Mouse (Mus musculus): ENCODE data around the gene Cnst. TPM values are rescaled to one million over a fixed set of nuclear protein-coding genes. Genes with fewer than 3 reads are reported as not detected.

Gene Cnst
- polyA plus RNA-seq, 1 experiment from 2014 or later, result 25.0 TPM

- Histone ChIP-seq H3K4me2 (replicated peaks) (no peak overlapping the region), H3K4me3 (no peak overlapping the region), H3K4me1 (no peaks in the 10 kb centered on the region), H3K9me3 (no peaks in the 10 kb centered on the region), H3K9ac (no peak overlapping the region), H3K36me3 (peaks cover 14% of the 10 kb centered on the region), H3K27me3 (no peaks in the 10 kb centered on the region), H3K27ac (no peak overlapping the region)
- WGBS, result 85% methylated on average over 9 of the region's 9 CpGs
- ATAC-seq (ENCODE audit: insufficient number of reproducible peaks, insufficient read depth, low FRiP score, low TSS enrichment), result no peak
Observed at GRCm38 (mm10) chr1:179606004-179606723, 60.0 kb downstream of the Cnst start.

GRCm38 (mm10) chr1:179608521-179608920 lies 62.4 kb downstream of the Cnst start:
- no peaks in the 10 kb centered on the region for H3K27me3 ChIP-seq
- no peak overlapping the region for H3K4me2 ChIP-seq (replicated peaks)
- WGBS, result 92% methylated on average over 8 of the region's 8 CpGs
- H3K4me1 ChIP-seq, result no peaks in the 10 kb centered on the region
- H3K9ac ChIP-seq, result no peak overlapping the region
- H3K36me3 ChIP-seq, result peaks cover 17% of the 10 kb centered on the region
- no peak overlapping the region for H3K27ac ChIP-seq
- ATAC-seq (ENCODE audit: insufficient number of reproducible peaks, insufficient read depth, low FRiP score, low TSS enrichment), result no peak
- H3K9me3 ChIP-seq, result no peaks in the 10 kb centered on the region
- H3K4me3 ChIP-seq, result no peak overlapping the region

GRCm38 (mm10) chr1:179609724-179610505 lies 63.7 kb downstream of the Cnst start:
- WGBS, result 53% methylated on average over 26 of the region's 26 CpGs
- H3K36me3 ChIP-seq, result peaks cover 20% of the 10 kb centered on the region
- H3K4me3 ChIP-seq, result no peak overlapping the region
- H3K27ac ChIP-seq, result no peak overlapping the region
- no peak for ATAC-seq (ENCODE audit: insufficient number of reproducible peaks, insufficient read depth, low FRiP score, low TSS enrichment)
- H3K9me3 ChIP-seq, result no peaks in the 10 kb centered on the region
- no peaks in the 10 kb centered on the region for H3K27me3 ChIP-seq
- no peak overlapping the region for H3K4me2 ChIP-seq (replicated peaks)
- no peak overlapping the region for H3K9ac ChIP-seq
- no peaks in the 10 kb centered on the region for H3K4me1 ChIP-seq

- H3K4me2 ChIP-seq (replicated peaks), result no peak overlapping the region
- no peak overlapping the region for H3K9ac ChIP-seq
- no peaks in the 10 kb centered on the region for H3K27me3 ChIP-seq
- peaks cover 22% of the 10 kb centered on the region for H3K36me3 ChIP-seq
- WGBS, result 51% methylated on average over 5 of the region's 5 CpGs
- H3K27ac ChIP-seq, result no peak overlapping the region
- no peak overlapping the region for H3K4me3 ChIP-seq
- ATAC-seq (ENCODE audit: insufficient number of reproducible peaks, insufficient read depth, low FRiP score, low TSS enrichment), result no peak
- no peaks in the 10 kb centered on the region for H3K4me1 ChIP-seq
- H3K9me3 ChIP-seq, result no peaks in the 10 kb centered on the region
Observed at GRCm38 (mm10) chr1:179611182-179611581, 65.0 kb downstream of the Cnst start.

- H3K9ac ChIP-seq, result no peak overlapping the region
- ATAC-seq (ENCODE audit: insufficient number of reproducible peaks, insufficient read depth, low FRiP score, low TSS enrichment), result no peak
- no peaks in the 10 kb centered on the region for H3K9me3 ChIP-seq
- no peak overlapping the region for H3K4me2 ChIP-seq (replicated peaks)
- H3K36me3 ChIP-seq, result peaks cover 22% of the 10 kb centered on the region
- no peak overlapping the region for H3K4me3 ChIP-seq
- WGBS, result 81% methylated on average over 6 of the region's 6 CpGs
- no peak overlapping the region for H3K27ac ChIP-seq
- no peaks in the 10 kb centered on the region for H3K4me1 ChIP-seq
- H3K27me3 ChIP-seq, result no peaks in the 10 kb centered on the region
Observed at GRCm38 (mm10) chr1:179612418-179612817, 66.2 kb downstream of the Cnst start.

GRCm38 (mm10) chr1:179612986-179613505 lies 66.9 kb downstream of the Cnst start:
- Histone ChIP-seq H3K9ac (no peak overlapping the region), H3K36me3 (peaks cover 22% of the 10 kb centered on the region), H3K9me3 (no peaks in the 10 kb centered on the region), H3K4me1 (no peaks in the 10 kb centered on the region), H3K4me2 (replicated peaks) (no peak overlapping the region), H3K27me3 (no peaks in the 10 kb centered on the region), H3K27ac (no peak overlapping the region), H3K4me3 (no peak overlapping the region)
- 75% methylated on average over 9 of the region's 9 CpGs for WGBS
- no peak for ATAC-seq (ENCODE audit: insufficient number of reproducible peaks, insufficient read depth, low FRiP score, low TSS enrichment)

- Histone ChIP-seq H3K4me1 (no peaks in the 10 kb centered on the region), H3K4me3 (no peak overlapping the region), H3K27me3 (no peaks in the 10 kb centered on the region), H3K36me3 (0 out of 2 replicates have a peak, but pooled peaks cover 4% of the 10 kb centered on the region), H3K9me3 (no peaks in the 10 kb centered on the region), H3K27ac (no peak overlapping the region), H3K4me2 (replicated peaks) (no peak overlapping the region), H3K9ac (no peak overlapping the region)
- 63% methylated on average over 7 of the region's 7 CpGs for WGBS
- ATAC-seq (ENCODE audit: insufficient number of reproducible peaks, insufficient read depth, low FRiP score, low TSS enrichment), result no peak
Observed at GRCm38 (mm10) chr1:179617426-179617825, 71.3 kb downstream of the Cnst start.

- no peaks in the 10 kb centered on the region for H3K4me1 ChIP-seq
- no peak for ATAC-seq (ENCODE audit: insufficient number of reproducible peaks, insufficient read depth, low FRiP score, low TSS enrichment)
- no peak overlapping the region for H3K9ac ChIP-seq
- no peak overlapping the region for H3K27ac ChIP-seq
- no peaks in the 10 kb centered on the region for H3K27me3 ChIP-seq
- 91% methylated on average over 12 of the region's 12 CpGs for WGBS
- no peak overlapping the region for H3K4me3 ChIP-seq
- no peak overlapping the region for H3K4me2 ChIP-seq (replicated peaks)
- peaks cover 14% of the 10 kb centered on the region for H3K36me3 ChIP-seq
- H3K9me3 ChIP-seq, result no peaks in the 10 kb centered on the region
Observed at GRCm38 (mm10) chr1:179622665-179623064, 76.5 kb downstream of the Cnst start.

- H3K9me3 ChIP-seq, result no peaks in the 10 kb centered on the region
- WGBS, result 59% methylated on average over 4 of the region's 4 CpGs
- ATAC-seq (ENCODE audit: insufficient number of reproducible peaks, insufficient read depth, low FRiP score, low TSS enrichment), result no peak
- no peak overlapping the region for H3K9ac ChIP-seq
- no peaks in the 10 kb centered on the region for H3K4me1 ChIP-seq
- no peaks in the 10 kb centered on the region for H3K27me3 ChIP-seq
- no peak overlapping the region for H3K4me3 ChIP-seq
- no peak overlapping the region for H3K4me2 ChIP-seq (replicated peaks)
- H3K27ac ChIP-seq, result no peak overlapping the region
- peaks cover 14% of the 10 kb centered on the region for H3K36me3 ChIP-seq
Observed at GRCm38 (mm10) chr1:179623657-179624056, 77.5 kb downstream of the Cnst start.

GRCm38 (mm10) chr1:179624354-179624753 lies 78.2 kb downstream of the Cnst start:
- Histone ChIP-seq H3K4me2 (replicated peaks) (no peak overlapping the region), H3K36me3 (peaks cover 14% of the 10 kb centered on the region), H3K27me3 (no peaks in the 10 kb centered on the region), H3K4me3 (no peak overlapping the region), H3K27ac (no peak overlapping the region), H3K4me1 (no peaks in the 10 kb centered on the region), H3K9me3 (no peaks in the 10 kb centered on the region), H3K9ac (no peak overlapping the region)
- ATAC-seq (ENCODE audit: insufficient number of reproducible peaks, insufficient read depth, low FRiP score, low TSS enrichment), result no peak
- WGBS, result 72% methylated on average over 4 of the region's 4 CpGs

- H3K36me3 ChIP-seq, result peaks cover 14% of the 10 kb centered on the region
- no peak overlapping the region for H3K9ac ChIP-seq
- 76% methylated on average over 4 of the region's 4 CpGs for WGBS
- H3K27ac ChIP-seq, result no peak overlapping the region
- H3K4me1 ChIP-seq, result no peaks in the 10 kb centered on the region
- H3K27me3 ChIP-seq, result no peaks in the 10 kb centered on the region
- no peaks in the 10 kb centered on the region for H3K9me3 ChIP-seq
- ATAC-seq (ENCODE audit: insufficient number of reproducible peaks, insufficient read depth, low FRiP score, low TSS enrichment), result no peak
- H3K4me2 ChIP-seq (replicated peaks), result no peak overlapping the region
- no peak overlapping the region for H3K4me3 ChIP-seq
Observed at GRCm38 (mm10) chr1:179627855-179628254, 81.7 kb downstream of the Cnst start.
